Mouse (Mus musculus) frontal cortex, adult 2 months (tissue): ENCODE measurements around the gene Entpd7. TPM values are rescaled to one million over a fixed set of nuclear protein-coding genes. Genes with fewer than 3 reads are reported as not detected.

ENCODE experiments used
- DNase-seq, 2 experiments: peaks; one replicate each; pipeline ENCODE4 v3.0.0; 2022; ENCODE audit warnings: low spot score in 1 of 2; ENCODE audit errors: extremely low spot score in 1 of 2
- polyA plus RNA-seq: library from polyadenylated mRNA; depleted of rRNA; stranded (reverse); fragments of >200 nt; gene quantifications from 2 replicates; pipeline ENCODE4 v1.2.3, GENCODE M21; 2012; rRNA removed

The Entpd7 gene
- polyA plus RNA-seq, 1 experiment: 8.7 TPM

- DNase-seq: no peak
Observed at GRCm38 (mm10) chr19:43762410-43762809, 72.9 kb downstream of the Entpd7 start.

- no peak for DNase-seq
Observed at GRCm38 (mm10) chr19:43766451-43766850, 77.0 kb downstream of the Entpd7 start.

GRCm38 (mm10) chr19:43767549-43768322 lies 78.3 kb downstream of the Entpd7 start:
- DNase-seq: no peak

- no peak for DNase-seq
Observed at GRCm38 (mm10) chr19:43769366-43769960, 80.0 kb downstream of the Entpd7 start.

GRCm38 (mm10) chr19:43770584-43770983 lies 81.1 kb downstream of the Entpd7 start:
- DNase-seq: no peak

- no peak for DNase-seq
Observed at GRCm38 (mm10) chr19:43771499-43771969, 82.1 kb downstream of the Entpd7 start.

GRCm38 (mm10) chr19:43772311-43772710 lies 82.8 kb downstream of the Entpd7 start:
- DNase-seq: no peak

- DNase-seq: no peak
Observed at GRCm38 (mm10) chr19:43775433-43775832, 86.0 kb downstream of the Entpd7 start.

- no peak for DNase-seq
Observed at GRCm38 (mm10) chr19:43776561-43776960, 87.1 kb downstream of the Entpd7 start.

GRCm38 (mm10) chr19:43777308-43777707 lies 87.8 kb downstream of the Entpd7 start:
- no peak for DNase-seq

GRCm38 (mm10) chr19:43780391-43780790 lies 90.9 kb downstream of the Entpd7 start:
- no peak for DNase-seq

- no peak for DNase-seq
Observed at GRCm38 (mm10) chr19:43781980-43782379, 92.5 kb downstream of the Entpd7 start, which contains the start of gene Abcc2. Abcc2 (plus strand) TSS chr19:43782192.

Other genes starting within 250 kb of the Entpd7 start
- gene Cnnm1, start 249.2 kb upstream of the Entpd7 start, polyA plus RNA-seq: 47.0 and 49.4 TPM in 2 replicates
- 333 and 348 TPM in 2 replicates for gene Got1, start 165.1 kb upstream of the Entpd7 start, polyA plus RNA-seq
- 0.04 TPM in 1 of 2 replicates, not detected in the other for gene Nkx2-3, start 77.3 kb upstream of the Entpd7 start, polyA plus RNA-seq
- 101 and 102 TPM in 2 replicates for gene Slc25a28, start 14.8 kb upstream of the Entpd7 start, polyA plus RNA-seq
- 8.1 and 8.7 TPM in 2 replicates for gene Cutc, start 63.3 kb downstream of the Entpd7 start, polyA plus RNA-seq
- gene Cox15, start 63.3 kb downstream of the Entpd7 start, polyA plus RNA-seq: 15.0 and 15.4 TPM in 2 replicates
- 0.30 and 0.55 TPM in 2 replicates for gene Abcc2, start 92.5 kb downstream of the Entpd7 start, polyA plus RNA-seq